Mouse (Mus musculus): ENCODE measurements around the gene Pacs1. TPM values are rescaled to one million over a fixed set of nuclear protein-coding genes. Genes with fewer than 3 reads are reported as not detected.
A peak's percentile ranks its signal among the peaks of the same experiment; 100 is the strongest.
"Not testable (repeated sequence)": the region's sequence is repeated elsewhere in the genome, so short reads cannot be mapped to it uniquely, and the experiment has no call there.

The Pacs1 gene
- total RNA-seq, 2 experiments from 2014 or later: 60.3 to 62.2 TPM

DNA sequence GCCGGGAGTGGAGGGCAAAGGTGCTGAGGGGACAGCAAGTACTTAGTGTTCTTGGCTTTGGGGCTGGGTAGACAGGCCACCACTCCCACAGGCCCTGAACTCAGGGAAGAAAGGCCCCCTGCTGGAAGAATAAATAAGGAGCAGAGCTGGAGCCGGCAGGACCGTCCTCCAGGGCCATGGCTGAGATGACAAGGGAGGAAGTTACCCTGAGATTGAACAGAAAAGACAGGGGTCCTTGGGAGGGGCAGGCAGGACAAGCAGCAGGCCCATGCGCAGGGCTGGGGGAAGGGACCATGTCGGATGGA lies 164.7 kb downstream of the Pacs1 start:
- intact Hi-C loops (cut with DNase I): no loop called here
- no peak for DNase-seq (ENCODE audit: low spot score in 2 of 2)

DNA sequence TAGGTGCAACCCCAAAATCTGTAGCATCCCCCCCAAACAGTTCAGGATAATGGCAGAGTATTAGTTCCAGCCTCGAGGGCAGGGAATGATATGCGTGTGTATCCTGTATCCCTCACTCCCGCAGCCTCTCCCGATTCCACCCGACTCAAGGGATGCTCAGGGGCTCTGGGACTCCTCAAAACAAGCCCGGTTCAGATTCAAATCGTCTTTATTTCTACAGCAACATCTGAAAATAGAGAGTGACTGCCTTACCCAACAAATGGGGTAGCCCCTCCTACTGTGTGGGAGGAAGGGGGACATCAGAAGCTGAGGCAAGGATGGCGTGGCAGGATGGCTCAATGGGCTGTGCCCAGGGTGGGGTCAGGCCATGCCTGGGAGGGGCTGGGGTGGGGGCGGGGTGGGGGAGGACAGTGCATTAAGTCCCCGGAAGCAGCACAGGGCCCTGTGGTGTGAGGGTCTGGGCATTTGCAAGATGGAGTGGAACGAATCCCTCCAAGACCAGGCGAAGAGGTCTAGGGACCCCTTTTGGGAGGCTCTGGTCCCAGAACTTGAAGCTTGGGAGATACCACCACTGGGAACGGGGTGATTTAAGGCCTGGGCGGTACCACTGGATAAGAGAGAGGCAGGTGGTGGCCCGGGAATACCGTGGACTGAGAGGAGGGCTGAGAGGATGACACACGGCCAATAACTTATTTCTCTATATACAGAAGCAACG lies 165.2 kb downstream of the Pacs1 start:
- intact Hi-C loops (cut with DNase I): no loop called here
- DNase-seq (ENCODE audit: low spot score in 2 of 2): no peak

DNA sequence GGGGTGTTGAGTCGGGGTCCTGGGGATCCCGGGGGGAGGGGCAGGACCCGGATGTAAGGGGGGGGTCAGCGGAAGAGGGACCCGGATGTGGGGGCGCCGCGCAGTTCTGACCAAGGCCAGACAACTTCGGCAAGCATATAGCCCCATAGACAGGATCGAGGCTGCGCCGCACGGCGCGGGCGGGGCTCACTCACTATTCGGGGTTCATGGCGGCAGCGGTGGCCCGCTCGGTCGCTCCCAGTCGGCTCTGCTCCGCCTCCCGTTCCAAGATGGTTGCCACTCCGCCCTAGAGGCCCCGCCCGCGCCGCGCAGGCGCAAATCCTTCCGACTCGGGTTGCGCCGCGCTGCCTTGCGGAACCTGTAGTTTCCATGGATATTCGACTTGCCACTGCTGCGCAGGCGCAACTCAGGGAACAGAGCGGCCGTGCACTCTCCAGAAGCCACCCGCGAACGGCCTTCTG lies 166.2 kb downstream of the Pacs1 start, which contains the start of gene Rab1b:
TSS of gene Rab1b (minus strand) at position 342 of the 461 bp plus-strand sequence.
- intact Hi-C loops (cut with DNase I): no loop called here

DNA sequence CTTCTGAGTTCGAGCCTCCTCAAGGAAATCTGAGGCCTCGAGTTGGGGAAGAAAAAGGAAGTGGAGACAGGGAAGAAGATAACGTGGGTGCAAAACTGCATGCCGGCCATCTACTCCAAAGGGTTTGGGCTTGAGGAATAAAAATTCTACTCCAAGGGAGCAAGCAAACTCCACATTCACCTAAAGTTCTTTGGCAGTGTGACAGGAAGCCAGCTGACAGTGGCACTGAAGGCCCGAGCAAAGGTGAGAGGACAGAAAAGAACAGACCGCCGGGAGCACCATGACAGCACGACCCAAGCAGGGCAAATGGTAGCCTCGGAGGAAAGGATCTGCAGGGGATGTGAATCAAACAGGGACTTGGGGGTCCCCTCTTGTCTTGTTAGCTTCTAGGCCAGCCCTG lies 166.8 kb downstream of the Pacs1 start:
- intact Hi-C loops (cut with DNase I): no loop called here
- peak in 1 of 2 experiments; percentile 23 for DNase-seq (ENCODE audit: low spot score in 2 of 2)

More for the DNA sequence above, 166.2 kb downstream of the Pacs1 start, which contains the start of gene Rab1b:
- peak; percentile 99 for DNase-seq (ENCODE audit: low spot score in 2 of 2)

DNA sequence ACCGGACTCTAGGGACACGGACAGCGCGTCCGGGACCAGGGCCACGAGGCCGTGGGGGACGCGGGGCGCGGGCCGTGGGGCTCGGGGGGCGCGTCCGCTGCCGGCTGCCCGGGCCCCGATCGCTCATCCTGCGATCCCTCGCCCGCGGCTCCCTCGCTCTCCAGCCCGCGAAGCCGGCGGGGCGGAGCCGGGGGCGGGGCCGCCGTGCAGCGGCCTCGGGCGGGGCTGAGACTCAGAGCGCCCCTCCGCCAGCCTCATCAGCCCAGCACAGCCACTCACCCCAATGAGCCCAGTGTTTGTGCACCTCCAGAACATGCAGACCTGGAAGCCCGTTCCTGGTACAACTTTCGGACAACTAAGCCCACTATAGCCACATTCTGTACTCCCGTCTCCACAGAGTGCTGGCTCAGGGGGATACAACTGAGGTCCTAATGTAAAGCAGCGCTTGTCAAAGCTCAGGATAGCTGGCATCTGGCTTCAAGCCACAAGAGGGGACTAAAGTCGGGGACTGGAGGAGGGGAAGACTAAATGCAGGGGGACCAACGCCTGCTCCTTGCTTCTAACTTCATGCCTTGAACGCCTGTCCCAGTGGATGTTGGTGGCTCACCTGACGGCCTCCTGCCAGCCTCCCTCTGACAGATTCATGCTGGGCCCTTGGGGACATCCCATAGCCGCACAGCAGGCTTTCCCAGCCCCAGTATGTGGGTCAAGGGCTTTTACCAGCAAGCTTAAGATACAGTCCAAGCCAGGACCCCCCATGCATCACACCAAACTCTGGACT lies 174.4 kb downstream of the Pacs1 start, which contains the start of gene Cnih2:
TSS of gene Cnih2 (minus strand) at position 159 of the 781 bp plus-strand sequence.
- DNase-seq (ENCODE audit: low spot score in 2 of 2): peak; percentile 75 to 81
- intact Hi-C loops (cut with DNase I): loop anchor here (5.0 kb wide), 1 partner anchor 39 kb away; no protein-coding TSS in a partner anchor

DNA sequence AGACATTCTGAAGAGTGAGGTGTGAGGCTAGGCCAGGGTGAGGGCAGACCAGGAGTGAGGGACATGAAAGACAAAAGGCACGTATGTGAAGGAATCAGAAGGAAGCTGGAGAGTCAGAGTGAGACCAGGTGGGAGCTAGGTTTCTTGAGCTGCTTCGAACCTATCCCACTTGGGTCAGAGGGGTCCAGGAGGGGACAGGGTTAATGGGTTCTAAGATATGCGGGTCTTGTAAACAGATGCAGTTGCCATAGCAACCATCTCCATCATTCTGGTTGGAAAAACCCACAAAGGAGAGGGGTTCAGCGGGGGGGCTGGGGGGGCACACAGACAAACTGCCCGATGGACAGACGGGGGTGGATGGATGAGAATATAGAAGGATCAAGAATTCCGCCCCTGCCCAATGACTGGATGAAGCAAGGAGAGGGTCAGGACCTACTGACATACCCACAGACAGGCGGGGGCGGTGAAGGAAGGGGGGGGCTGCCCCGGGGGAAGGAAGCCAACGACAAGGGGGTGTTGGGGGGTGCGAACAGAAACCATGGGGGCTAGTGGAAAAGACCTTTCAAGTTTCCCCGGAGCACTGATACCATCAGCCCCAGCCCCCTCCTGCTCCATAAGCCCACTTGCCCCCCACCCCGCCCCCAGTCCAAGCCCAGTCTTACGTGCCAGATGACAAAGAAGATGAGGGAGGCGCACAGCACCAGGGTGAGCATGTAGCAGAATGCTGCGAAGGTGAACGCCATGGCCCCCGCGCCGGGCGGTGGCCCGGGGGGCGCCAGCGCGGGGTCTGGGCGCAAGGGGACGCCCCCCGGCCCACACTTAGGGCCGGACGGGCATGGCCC lies 175.2 kb downstream of the Pacs1 start:
- intact Hi-C loops (cut with DNase I): loop anchor here (5.0 kb wide), 1 partner anchor 40 kb away; no protein-coding TSS in a partner anchor
- no peak for DNase-seq (ENCODE audit: low spot score in 2 of 2)

DNA sequence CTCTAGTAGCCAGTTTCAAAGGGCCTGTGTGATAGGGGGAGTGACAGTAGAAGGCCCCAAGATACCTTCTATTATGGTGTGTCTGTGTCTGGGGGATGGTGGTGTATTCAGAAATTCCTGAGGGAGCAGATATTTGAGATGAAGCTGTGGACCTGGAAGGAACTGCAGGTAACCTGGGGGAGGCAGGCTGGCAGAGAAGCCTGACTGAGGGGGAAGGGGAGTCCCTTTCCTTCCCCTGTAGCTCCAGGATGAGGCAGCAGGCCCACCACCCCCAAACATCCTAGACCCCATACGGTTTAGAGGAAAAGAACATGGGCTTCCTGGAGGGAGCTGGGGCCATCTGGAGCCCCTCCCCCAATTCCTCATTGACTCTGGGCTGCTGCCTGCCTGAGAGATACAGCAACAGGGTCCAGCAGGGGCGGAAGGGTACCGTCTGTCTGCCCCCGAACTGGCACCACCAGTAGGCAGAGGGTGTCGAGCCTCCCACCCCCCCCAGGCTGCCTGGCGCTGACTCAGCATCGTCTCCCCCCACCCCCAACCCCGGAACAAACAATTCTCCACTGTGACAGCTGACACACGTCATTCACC lies 176.9 kb downstream of the Pacs1 start:
- intact Hi-C loops (cut with DNase I): loop anchor here (5.0 kb wide), 1 partner anchor 41 kb away; no protein-coding TSS in a partner anchor
- DNase-seq (ENCODE audit: low spot score in 2 of 2): no peak

DNA sequence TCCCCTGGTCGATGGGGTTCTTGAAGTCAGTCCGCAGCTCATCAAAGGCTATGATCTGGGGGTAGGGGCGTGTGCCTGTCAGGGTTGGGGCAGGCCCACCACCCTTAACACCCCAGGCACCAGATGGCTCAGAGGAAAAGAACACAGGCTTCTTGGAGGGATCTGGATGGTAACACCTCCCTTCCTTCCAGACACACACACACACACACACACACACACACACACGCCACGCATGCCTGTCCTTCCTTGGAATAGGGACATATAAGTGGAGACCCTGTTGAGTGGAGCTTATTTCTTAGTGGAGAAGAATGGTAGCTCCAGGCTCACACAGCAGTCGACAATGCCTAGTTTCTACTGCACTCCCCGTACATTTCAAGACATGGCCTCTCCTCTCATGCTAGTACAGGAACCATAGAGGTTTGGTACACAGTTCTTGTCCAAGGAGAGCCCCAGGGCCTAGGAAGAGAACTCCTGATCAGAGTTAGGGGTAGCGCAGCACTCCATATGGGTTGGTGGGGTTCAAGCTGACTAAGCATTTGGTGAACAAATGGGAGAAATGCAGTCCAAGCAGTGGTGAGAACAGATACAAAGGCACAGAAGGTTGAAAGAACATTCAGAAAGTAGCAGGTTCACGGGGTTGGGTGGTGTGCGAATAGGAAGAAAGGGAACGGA lies 178.0 kb downstream of the Pacs1 start:
- intact Hi-C loops (cut with DNase I): loop anchor here (1.0 to 5.0 kb wide), 2 partner anchors 42 to 56 kb away; no protein-coding TSS in a partner anchor
- no peak for DNase-seq (ENCODE audit: low spot score in 2 of 2)

DNA sequence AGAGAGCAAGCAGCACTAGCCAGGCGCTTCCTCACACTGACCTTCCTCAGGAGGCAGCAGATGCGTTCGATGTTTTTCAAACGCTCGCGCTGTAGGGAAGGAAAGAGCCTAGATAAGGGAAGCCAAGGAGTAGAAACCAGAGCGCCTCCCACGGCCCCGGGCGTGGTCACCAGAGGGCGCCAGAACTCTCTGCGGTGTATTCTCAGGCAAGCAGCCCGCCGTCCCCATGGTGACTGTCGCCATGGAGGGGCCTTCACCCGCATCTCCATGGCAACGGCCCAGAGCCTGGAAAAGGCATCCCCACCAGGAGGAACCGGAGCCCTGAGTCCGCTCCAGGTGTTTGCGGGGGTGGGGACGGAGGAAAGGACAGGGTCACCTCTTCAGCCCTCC lies 178.7 kb downstream of the Pacs1 start:
- DNase-seq (ENCODE audit: low spot score in 2 of 2): peak; percentile 98 to 99

DNA sequence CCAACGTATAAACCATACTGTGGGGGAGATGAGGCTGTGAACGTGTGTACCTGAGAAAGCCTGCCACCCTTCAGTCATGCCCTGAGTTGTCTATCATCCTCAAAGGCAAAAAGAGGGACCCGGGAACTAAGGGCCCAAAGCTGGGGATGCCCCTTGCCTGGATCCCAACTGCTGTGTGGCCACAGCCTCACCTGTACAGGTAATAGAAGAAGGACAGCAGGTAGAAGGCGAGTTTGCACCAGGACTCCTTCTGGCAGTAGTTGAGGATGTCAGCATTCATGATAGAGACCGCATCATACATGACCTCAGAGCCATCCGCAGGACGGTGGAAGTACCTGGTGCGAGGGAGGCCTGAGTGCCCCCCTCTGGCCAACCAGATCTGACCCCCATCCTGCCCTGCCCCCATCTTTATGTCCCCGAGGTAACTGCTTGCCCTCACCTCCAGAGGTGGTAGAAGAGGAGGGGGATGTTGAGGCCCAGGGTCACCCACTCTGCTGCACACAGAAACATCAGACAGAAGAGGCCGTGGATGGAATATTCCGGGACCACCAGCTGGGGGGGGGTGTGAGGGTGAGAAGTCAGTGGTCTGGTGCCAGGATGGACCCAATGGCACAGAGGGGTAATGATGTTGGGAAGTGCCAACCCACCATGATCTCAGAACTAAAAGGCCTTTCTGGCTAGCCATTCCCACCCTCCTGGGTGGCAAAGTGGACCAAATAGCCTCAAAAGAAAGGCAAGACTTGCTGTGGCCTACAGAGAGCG lies 179.3 kb downstream of the Pacs1 start:
- intact Hi-C loops (cut with DNase I): loop anchor here (1.0 kb wide), 1 partner anchor 58 kb away; no protein-coding TSS in a partner anchor
- peak in 1 of 2 experiments; percentile 36 for DNase-seq (ENCODE audit: low spot score in 2 of 2)

More for the DNA sequence above, 178.7 kb downstream of the Pacs1 start:
- intact Hi-C loops (cut with DNase I): loop anchor here (1.0 kb wide), 1 partner anchor 57 kb away; no protein-coding TSS in a partner anchor

DNA sequence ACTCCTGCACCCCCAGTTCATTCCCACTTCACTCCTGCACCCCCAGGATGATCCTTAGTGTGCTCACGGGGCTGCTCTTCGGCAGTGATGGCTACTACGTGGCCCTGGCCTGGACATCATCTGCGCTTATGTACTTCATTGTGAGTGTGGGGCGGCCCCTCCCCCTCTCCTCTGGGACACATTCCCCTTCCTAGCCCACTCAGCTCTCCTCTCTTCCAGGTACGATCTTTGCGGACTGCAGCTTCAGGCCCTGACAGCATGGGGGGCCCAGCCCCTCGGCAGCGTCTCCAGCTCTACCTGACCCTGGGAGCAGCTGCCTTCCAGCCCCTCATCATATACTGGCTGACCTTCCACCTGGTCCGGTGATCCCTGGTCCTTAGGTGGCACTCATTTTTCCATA lies 180.8 kb downstream of the Pacs1 start:
- intact Hi-C loops (cut with DNase I): no loop called here
- peak in 1 of 2 experiments; percentile 9 for DNase-seq (ENCODE audit: low spot score in 2 of 2)

DNA sequence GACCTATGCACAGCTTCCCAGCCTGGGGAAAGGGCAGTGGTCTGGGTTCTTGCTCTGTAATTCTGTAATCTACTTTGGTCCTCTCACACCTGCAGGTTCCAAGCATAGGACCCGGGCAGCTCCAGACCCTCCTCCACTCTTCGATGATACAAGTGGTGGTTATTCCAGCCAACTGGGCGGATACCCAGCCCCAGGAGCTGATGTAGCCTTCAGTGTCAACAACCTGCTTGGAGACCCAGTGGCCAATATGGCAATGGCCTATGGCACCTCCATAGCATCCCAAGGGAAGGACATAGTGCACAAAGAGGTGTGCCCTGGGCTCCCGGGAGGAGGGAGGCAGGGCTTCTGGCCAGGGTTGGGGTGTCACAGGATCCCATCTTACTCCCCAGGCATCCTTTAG lies 183.6 kb downstream of the Pacs1 start:
- intact Hi-C loops (cut with DNase I): no loop called here
- no peak for DNase-seq (ENCODE audit: low spot score in 2 of 2)

DNA sequence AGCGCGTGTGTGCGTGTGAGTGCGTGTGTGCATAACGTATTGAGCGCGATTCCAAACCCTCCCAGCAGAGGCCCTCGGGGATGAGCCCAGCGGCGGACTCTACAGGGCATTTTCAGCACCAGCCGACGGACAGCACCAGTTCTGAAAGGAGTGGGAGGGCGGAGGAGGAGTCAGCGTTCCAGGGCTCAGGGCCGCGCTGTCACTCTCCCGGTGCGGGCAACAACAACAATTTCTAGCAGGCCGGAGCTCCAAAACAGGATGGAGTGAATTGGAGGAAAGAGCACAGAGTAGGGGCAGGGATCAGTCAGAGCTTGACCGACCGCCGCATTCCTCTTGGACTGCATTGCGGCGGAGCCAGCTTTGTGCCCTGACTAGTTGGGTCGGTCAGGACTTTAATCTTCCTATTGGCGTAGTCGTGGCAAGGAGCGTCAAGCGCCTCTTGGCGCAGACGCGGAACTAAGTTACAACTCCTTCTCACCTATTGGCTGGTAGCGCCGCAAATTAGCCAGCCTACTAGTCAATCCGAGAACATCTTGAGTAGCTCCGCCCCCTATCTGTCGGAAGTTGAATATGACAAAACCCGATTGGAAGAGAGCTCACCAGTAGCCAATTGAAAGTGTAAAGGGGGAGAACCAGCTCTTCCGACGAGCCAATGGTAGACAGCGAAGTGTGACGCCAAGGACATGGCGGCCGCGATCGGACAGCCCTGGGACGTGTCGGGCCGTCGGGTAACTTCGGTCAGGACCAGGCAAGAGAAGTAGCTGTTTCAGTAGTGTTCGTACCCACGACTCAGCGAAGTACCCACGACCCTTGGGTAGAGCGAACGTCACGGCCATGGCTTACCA lies 184.8 kb downstream of the Pacs1 start, which contains the start of gene Yif1a:
TSS of gene Yif1a (plus strand) at position 655 of the 845 bp plus-strand sequence.
- intact Hi-C loops (cut with DNase I): no loop called here
- DNase-seq (ENCODE audit: low spot score in 2 of 2): peak; percentile 95 to 100

DNA sequence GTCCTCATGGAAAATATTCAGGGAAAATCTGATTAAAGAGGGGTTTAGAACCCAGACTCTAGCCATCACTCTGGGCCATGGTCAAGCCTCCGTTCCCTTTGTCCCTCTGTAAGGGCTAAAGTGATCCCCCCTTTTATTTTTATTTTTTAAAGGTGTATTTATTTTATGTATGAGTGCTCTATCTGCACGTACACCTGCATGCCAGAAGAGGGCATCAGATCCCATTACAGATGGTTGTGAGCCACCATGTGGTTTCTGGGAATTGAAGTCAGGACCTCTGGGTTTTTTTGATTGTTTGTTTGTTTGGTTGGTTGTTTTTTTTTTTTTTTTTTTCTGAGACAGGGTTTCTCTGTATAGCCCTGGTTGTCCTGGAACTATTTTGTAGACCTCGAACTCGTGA lies 186.4 kb downstream of the Pacs1 start:
- intact Hi-C loops (cut with DNase I): not testable (repeated sequence)
- DNase-seq (ENCODE audit: low spot score in 2 of 2): peak in 1 of 2 experiments; percentile 7

DNA sequence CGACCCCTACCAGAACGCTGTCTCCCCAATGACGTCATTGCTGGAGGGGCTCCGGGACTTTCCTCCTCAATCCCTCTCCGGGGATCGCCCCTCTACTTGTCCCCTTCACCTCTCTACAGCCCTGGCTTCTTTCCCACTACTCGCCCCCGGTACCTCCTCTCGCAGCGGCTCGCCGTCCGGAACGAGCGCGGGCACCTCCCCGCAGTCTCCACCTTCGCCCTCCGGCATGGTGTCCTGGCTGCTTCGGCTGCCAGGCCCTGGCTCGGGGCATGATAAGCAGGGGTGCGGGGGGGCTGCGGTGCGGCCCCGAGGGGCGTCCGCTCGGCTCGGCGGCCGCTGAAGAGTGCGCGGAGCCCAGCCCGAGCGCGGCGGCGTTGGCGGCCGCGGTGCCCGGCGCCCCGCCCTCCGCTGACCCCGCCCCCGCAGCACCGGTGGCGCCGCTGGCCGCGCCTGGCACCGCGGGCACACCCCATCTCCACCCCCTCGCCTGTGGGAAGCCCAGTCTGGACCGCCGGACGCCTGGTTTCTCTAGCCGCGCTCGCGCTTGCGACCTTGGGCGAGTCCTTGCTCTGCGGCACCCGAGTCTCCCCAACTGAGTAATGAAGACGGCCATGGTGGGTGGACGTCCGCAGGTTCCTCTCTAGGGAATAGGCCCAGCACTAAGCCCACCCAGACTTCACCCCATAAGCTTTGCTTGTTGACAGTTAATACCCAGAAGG lies 187.6 kb downstream of the Pacs1 start, which contains the start of gene Tmem151a:
TSS of gene Tmem151a (minus strand) at position 387 of the 719 bp plus-strand sequence.
- DNase-seq (ENCODE audit: low spot score in 2 of 2): peak in 1 of 2 experiments; percentile 58
- intact Hi-C loops (cut with DNase I): no loop called here

DNA sequence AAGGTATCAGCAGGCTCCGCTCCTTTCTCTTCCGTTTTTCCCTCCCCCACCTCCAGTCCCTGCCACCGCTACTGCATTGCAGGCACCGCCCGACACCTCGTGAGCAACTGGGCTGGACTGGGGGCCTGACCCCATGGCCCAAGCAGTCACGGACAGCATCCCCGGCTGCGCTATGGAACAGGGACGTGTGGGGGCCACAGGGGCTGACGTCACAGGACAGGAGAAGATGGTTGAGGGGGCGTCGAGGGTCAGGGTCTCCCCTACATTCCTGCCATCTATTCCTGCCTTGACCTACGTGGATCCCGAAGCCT lies 188.1 kb downstream of the Pacs1 start:
- intact Hi-C loops (cut with DNase I): loop anchor here (5.0 kb wide), 1 partner anchor 37 kb away; no protein-coding TSS in a partner anchor

More for the DNA sequence above, 188.1 kb downstream of the Pacs1 start:
- peak; percentile 29 to 38 for DNase-seq (ENCODE audit: low spot score in 2 of 2)
